Mouse (Mus musculus): ENCODE results near the gene 5730409E04Rik.

The 5730409E04Rik gene

DNA sequence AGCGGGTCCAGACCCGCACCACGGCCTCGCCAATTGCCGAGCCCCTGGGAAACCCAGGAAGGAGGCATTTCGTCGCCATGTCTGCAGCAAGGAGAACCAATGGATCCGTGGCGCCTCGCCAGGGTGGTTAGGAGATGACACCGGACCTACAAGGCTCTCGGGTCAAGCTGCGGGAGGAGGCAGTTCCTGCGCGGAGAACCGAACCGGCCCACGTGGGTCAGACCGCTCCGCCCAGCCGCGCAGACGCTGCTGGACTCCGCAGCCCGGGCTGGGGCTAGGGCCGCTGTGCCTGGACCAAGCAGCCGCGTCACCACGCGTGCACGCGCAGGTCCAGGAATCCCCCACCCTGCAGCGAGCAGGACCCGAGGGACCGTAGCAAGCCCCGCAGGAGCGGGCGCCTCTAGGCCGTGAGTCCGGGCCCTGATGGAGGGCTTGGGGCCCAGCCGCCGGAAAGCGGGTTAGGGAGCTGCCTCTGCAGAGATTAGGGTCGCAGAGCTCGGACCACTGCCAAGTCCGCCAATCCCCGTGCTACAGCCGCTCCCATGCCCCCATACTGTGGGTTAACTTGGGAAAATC lies at the start of gene 5730409E04Rik:
Gene 5730409E04Rik (plus strand): TSS at position 213 of the 576 bp plus-strand sequence.
- DNase-seq (ENCODE audit: low spot score), result peak; percentile 82

DNA sequence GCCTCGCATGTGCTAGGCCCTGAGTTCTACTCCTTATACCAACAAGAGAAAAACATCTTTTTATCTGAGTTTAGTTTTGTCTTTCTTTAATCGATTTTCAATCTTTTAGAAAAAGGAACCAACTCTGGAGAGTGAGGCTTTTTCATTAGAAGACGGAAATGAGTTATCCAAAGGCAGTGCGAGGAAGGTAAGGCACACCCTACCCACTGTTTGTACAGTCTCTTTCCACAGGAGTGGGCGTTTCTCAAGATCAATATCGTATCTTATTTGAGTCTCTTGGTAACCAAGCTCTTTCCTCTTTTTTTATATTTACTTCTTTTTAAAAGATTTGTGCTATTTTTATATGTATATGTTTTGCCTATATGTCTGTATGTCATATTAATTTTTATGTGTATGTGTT lies 45.8 kb upstream of the 5730409E04Rik start:
- no peak for DNase-seq (ENCODE audit: low spot score)

DNA sequence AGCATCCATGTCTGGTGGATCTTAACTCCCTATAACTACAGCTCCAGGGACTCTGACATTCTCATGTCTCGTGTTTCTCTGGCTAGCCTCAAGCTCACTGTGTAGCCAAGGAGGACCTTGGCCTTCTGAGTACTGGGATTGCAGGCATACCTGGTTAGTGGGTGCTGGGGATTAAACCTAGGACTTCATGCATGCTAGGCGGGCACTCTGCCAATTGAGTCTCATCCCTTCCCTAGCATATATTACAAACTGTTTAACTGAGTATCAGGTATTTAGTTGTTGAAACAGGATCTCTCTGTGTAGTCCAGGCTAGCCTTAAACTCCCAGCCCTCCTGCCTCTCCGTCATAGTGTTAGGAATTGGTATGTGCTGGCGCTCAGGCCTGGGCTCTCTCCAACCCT lies 42.4 kb upstream of the 5730409E04Rik start:
- DNase-seq (ENCODE audit: low spot score), result no peak

DNA sequence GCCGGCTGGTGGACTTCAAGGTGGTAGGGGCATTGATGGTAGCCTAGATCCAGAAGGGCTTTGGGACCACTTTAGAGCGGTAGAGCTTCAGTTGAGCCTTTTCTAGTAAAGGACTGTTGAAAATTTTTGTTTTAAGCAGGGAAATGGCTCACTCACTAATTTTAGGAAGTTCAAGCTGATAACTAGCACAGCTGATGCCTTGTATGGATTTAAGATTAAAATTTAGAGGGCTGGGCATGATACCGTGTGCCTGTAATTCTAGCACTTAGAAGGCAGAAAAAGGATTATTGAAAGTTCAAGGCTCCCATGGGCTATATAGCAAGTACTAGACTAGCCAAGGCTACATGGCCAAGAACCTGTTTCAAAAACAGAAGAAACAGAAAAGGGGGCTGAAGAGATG lies 39.8 kb upstream of the 5730409E04Rik start:
- no peak for DNase-seq (ENCODE audit: low spot score)

DNA sequence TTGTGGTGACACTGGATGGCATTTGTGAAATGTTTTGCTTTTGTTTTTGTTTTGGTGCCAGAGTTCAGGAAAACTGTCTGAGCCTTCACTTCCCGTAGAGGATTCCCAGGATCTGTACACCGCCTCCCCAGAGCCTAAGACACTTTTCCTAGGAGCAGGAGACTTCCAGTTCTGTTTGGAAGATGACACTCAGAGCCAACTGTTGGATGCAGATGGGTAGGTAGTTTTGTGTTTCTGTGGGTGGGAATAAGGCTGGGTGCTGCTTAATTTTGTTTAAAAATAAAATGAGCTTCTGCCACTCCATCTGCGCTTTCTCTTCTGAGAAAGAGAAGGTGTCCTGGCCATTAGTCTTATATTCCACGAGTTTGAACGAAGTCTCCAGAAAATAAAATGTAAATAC lies 33.3 kb upstream of the 5730409E04Rik start:
- no peak for DNase-seq (ENCODE audit: low spot score)

DNA sequence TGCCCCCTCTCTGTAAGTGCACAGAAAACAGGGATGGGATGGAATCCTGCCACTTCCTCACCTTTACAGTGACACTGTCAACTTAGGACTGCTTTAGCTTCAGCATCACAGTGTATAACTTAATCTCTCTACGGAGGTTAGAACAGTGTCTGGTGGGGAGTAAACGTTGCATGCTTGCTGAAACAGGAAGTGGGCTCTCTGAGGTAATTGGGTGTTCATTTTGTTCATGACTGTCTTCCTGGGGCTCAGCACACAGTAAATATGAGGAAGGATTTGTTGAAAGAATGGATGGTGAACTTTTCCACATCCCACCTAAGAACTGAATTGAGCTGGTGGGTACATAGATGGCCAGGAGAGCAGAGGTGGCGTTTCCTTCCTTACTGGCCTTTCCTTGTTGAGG lies 31.7 kb upstream of the 5730409E04Rik start:
- DNase-seq (ENCODE audit: low spot score), result no peak

DNA sequence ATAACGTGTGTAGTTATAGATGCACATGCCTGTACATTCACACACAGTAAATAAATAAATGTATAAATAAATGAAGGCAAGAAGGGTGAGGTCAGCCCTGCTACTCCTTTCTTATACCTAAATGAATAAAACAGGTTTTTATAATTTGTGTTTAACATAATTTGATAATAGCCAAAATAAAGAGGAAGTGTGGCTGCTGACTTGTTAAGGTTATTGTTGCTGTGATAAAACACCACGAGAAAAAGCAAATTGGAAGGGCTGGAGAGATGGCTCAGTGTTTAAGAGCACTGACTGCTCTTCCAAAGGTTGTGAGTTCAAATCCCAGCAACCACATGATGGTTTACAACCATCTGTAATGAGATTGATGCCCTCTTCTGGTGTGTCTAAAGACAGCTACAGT lies 30.5 kb upstream of the 5730409E04Rik start:
- no peak for DNase-seq (ENCODE audit: low spot score)

DNA sequence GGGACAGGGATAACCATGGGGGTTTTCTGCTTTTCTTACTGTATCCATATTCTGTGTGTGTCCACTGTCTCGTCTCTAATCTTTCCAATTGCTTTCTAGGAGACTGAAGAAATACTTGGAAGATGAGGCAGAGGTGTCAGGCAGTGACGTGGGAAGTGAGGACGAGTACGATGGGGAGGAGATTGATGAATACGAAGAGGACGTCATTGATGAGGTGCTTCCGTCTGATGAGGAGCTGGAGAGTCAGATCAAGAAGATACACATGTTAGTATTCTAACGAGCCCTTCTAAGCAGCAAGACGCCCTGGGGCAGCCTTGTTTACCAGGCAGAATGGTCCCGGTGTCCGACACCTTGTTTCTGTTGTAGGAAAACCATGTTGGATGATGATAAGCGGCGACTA lies 23.9 kb upstream of the 5730409E04Rik start:
- no peak for DNase-seq (ENCODE audit: low spot score)

DNA sequence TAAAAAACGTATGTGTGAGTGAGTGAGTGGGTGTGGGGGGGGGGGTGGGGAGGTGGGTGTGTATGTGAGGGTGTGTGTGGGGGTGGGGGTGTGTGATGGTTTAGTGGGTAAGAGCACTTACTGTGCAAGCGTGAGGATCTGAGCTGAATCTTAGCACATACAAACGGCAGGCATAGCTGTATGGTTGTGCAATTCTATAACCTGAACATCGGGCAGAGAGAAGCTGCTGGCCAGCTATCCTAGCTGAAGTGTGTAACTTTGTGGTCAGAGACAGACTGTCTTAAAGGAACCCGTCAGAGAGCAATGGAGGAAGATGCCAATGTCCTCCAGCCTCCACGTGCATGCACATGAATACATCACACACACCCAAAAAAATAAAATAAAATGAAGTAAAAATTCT lies 17.6 kb upstream of the 5730409E04Rik start:
- DNase-seq (ENCODE audit: low spot score), result no peak

DNA sequence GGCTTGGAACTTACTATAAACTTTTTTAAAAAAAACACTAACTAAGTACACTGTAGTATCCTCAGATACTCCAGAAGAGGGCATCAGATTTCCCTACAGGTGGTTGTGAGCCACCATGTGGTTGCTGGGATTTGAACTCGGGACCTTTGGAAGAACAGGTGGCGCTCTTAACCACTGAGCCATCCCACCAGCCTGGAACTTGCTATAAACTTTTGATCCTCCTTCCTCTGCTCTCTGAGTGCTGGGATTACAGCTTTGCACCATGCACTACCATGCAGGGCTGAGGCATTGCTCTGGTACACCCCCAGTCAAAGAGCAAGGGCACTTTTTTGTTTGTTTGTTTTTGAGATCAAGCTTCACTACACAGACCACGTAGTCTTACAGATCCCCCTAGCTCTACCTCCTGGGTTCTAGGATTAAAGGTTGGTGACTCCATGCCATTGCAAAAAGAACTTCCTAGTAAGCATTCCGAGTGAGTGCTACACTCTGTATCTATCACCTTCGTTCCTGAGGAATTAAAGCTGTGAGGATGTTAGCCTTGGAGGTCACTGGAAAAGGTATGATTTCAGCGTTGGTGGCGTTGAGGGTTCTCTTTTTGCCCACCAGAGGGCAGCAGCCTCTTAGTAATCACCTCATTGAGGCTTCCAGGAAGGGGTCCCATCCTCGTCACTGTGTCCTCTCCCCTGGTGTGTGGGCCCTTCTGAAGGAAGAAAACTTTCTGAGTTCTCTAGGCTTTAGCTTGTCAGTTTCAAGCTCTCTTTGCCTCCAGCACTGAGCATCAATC lies 9.5 kb upstream of the 5730409E04Rik start:
- DNase-seq (ENCODE audit: low spot score), result peak; percentile 45

DNA sequence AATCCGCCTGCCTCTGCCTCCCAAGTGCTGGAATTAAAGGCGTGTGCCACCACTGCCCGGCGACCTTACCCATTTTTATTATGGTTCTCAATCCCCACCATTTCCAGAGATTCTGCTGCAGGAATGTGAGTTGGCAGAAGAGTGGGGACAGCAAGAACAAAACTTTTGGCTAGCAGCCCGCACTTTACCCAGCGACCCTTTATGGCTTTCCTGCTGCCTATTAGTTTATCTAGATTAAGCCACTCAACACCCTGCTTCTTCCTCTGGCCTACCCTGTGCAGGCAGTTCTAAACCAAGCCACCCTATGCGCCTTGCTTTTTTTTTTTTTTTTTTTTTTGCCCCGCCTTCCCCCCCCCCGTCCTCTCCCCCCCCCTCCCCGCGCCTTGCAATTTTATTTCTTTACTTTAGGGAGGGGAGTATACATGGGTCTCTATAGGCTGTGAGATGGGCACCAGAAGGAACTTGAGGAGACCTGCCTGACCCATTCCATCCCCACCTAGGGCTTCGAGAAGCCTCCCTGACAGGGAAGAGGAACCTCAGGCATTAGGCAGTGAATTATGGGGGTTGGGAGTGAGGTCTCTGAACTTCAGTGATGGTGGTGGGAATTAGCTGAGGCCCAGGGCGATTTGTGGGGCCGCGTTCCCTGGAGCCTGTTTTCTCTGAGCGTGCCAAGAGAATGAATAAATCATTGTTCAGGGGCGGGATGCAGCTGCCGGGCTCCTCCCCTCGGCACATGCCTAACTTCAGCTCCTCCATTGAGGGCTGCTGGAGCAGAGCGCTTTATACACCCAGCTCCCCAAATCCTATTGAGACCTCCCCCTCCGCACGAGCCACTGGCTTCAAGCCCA lies 7.8 kb upstream of the 5730409E04Rik start:
- DNase-seq (ENCODE audit: low spot score), result peak; percentile 26

DNA sequence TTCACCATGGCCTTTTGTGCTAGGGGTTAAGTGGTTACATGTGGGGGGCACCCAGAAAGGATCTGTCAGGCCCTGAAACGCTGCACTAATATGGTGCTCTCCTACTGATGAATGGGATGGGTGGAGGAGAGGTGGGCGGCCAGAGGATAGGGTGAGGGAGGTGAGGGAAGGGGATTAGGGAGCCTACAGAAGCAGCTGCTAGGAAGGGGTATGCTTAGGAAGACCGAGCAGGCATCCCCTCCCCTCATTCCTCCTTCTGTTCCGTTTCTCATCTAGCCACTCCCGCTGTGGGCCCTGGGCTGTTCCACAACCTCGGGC lies 7.2 kb upstream of the 5730409E04Rik start:
- DNase-seq (ENCODE audit: low spot score), result no peak

DNA sequence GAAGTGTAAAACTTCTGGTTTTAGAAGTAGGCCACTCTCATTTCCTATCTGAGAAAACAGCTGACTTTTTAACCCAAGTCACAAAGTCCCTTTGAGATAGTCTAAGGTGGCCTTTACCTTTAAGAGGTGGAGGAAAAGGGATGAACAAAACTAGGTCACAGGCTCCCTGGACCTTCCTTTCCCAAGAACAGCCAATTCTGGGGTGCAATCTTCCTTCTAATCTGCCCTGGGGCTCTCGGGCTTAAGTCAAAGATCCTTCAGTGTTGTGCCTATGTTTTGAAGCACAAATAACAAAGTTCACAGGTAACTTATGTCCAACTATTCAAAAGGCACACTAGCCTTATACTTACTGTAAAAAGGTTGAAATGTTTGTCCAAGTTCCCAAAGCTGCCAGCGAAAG lies 5.5 kb upstream of the 5730409E04Rik start:
- no peak for DNase-seq (ENCODE audit: low spot score)

DNA sequence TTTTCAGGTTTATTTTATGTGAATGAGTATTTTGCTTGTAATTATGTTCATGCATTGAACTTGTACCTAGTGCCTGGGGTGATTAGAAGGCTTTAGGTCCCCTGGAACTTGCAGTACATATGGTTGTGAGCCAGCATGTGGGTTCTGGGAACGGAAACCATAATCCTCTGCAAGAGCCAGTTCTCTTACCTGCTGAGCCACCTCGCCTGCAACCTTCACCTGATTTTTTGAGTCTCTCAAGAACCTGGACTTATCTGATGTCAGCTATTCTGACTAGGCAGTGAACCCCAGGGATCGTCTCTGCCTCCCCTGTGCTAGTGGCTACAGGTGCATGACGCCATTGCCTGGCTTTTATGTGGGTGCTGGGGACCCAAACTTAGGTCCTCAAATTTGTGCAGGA lies 3.9 kb upstream of the 5730409E04Rik start:
- no peak for DNase-seq (ENCODE audit: low spot score)

DNA sequence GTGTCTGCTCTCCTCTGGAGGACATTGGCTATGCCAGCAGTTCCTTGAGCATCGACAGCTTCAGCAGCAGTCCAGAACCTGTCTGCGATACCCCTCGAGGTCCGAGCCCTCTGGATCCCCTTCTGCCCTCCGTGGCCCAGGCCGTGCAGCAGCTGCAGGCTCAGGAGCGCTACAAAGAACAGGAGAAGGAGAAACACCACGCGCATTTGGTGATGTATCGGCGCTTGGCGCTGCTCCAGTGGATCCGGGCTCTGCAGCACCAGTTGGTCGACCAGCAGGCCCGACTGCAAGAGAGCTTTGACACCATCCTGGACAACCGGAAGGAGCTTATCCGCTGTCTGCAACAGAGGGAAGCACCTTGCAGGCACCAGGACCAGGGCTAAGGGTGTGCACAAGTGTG lies 2.4 kb downstream of the 5730409E04Rik start:
- no peak for DNase-seq (ENCODE audit: low spot score)

DNA sequence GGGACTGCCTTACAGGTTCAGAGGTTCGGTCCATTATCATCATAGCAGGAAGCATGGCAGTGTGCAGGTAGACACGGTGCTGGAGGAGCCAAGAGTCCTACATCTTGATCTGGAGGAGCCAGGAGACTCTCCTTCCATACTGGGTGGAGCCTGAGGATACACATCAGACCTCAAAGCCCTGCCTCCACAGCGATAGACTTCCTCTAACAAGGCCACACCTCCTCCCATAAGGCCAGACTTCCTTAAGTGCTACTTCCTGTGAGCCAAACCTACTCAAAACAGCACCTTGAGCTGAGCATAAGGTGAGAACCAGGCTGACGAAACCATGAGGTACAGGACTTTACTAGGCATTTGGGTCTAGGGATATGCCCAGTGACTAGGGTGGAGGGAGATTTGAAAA lies 6.7 kb downstream of the 5730409E04Rik start:
- DNase-seq (ENCODE audit: low spot score), result no peak

DNA sequence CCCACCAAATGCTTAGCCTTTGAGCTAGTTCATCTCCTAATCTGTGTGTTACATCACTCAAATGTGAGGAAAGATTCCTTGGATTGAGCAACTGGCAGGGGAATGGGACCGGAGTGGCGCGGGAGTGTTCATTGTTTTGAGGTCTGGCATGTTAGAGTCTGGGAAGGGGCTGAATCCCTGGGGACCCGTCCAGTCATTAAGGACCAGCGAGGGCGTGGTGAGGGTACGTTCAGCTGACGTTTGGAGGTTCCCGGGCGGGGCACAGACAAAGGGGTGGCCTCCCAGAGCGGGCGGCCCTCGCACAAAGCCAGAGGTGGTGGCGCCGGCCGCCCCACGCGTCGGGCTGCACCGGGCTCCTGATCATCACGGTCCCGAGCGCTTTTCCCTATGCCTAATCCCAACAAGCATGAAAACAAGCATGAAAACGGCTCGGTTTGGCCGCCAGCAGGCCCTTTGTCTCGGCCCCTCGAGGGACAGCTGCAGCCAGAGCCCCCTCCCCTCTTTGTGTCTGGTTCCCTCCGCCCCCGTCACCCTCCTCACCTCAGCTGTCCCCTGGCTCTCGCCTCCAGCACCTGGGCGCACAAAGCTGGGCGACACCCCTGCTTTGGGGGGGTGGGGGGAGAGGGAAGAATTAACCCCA lies 10.2 kb downstream of the 5730409E04Rik start:
- DNase-seq (ENCODE audit: low spot score), result no peak

DNA sequence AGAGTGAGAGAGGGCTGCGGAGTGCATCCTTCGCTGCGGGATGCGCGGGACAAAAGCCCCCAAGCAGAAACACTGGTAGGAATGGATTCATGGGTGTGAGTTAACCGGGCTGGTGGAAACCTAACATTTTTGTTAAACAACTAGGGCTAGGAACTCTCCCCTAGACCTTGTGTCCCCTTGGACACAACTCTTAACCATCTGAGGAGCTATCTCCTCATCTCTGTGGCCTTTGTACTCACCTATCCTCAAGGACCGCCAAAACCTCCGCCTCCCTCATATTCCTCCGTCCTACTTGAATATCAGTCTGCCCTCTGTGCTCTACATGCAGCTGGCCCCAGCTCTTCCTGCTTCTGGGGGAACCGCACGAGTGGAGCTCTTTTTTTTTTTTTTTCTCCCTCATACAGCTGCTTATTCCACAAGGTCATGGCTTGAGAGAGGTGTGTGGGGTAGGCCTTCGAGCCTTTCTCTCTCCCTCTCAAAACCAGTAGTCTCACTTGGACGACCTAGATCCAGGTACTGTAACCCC lies 10.8 kb downstream of the 5730409E04Rik start:
- DNase-seq (ENCODE audit: low spot score), result no peak

DNA sequence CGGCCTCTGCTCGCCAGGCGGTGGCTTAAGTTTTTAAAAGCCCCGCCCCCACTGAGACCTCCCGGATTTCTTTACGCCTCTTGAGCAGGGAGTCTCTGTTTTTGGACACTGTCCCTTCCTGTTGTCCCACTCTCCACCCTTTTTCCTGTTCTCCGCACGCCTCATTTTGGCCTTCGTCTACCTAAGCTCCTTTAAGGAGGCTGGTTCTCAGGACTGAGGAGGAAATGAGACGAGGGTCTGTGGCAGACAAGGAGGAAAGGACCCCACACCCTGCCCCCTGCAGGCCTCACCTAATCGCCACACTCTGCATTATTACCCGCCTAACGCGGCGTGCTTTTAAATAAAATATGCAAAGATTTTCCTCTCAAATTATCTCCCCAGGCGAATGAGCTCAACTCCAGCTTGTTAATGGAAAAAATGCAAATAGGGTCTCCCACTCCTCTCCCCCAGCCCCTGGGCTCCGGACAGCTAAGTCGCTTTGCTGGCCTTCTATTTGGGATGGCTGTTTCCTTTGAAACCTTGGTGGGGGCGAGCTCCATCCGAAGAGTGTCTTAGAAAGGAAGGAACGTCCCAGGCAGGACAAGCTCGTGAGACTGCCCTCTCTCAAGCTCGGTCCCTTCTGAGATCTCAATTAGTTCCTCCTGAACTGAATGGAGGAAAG lies 17.5 kb downstream of the 5730409E04Rik start:
- DNase-seq (ENCODE audit: low spot score), result no peak

DNA sequence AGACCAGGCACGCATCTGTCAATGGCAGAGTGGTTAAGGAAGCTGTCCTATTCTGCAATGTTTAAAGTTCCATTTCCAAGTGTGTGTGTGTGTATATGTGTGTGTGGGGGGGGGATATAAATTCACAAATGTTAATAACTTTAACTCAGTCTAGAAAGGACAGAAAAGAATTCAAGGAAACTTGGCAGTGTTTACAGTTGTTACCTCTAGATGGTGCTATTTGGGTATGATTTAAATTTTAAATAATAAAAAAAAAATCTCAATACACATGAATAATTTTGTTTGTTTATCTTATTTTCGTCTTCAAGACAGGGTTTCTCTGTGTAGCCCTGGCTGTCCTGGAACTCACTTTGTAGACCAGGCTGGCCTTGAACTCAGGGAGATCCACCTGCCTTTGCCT lies 22.3 kb downstream of the 5730409E04Rik start:
- DNase-seq (ENCODE audit: low spot score), result no peak

DNA sequence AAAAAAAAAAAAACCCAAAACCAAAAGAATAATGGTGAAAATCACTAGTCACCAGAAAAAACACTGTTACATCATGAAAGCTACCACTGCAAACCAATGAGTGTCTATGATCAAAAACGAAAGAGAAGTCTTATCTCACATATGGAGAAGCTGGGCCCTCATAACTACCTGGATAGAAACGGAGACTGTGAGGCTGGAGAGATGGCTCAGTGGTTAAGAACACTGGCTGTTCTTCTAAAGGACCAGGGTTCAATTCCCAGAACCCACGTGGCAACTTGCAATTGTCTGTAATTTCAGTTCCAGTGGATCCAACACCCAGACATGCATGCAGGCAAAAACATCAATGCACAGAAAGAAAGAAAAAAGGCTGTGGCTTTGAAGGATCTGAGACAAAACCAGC lies 23.1 kb downstream of the 5730409E04Rik start:
- no peak for DNase-seq (ENCODE audit: low spot score)

DNA sequence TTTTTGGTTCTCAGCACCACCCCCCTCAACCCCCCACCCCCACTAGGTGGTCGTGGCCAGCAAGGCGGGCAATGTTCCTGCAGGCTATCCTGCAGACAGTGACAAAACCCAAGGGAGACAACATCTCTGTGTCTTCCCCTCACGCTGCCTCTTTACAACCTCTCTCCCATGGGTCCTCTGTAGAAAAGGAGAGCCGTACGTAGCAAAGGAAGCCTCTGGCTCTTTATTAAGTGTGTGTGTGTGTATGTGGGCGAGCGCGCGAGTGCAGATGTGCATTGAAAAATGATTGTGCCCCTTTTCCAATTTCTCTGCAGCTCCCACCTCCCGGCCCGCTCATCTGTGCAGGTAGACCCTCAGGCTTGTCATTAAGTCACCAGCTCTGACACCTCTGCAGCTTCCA lies 26.7 kb downstream of the 5730409E04Rik start:
- DNase-seq (ENCODE audit: low spot score), result no peak
